Mouse (Mus musculus) CH12.LX (cell line): ENCODE measurements at regions not wholly inside any gene's neighbourhood (a gene's known extent, or its start where the extent isn't known, plus 50 kb on each side); places are given as distances from the start of the nearest gene placed in this dataset.

Experiments
- DNase-seq: peaks from one replicate; pipeline ENCODE4 v3.0.0-alpha.2; 2013; ENCODE audit errors: extremely low read depth
- H3K27ac ChIP-seq: 2 replicates; pipeline ENCODE4 v1.5.1; 2012; ENCODE audit warnings: low read depth, mild to moderate bottlenecking, control low read depth, moderate library complexity; ENCODE audit not compliant: insufficient read depth
- H3K27me3 ChIP-seq: replicated peaks from 2 replicates; pipeline ENCODE3; 2012; ENCODE audit warnings: inconsistent platforms
- H3K36me3 ChIP-seq, 2 experiments: replicated peaks in 1 of 2; 2 replicates each; pipeline versions ENCODE3 to v1.6.1; 2012; ENCODE audit warnings: inconsistent platforms in 1 of 2, low read length in 1 of 2, mild to moderate bottlenecking in 1 of 2, mixed read lengths in 1 of 2, moderate library complexity in 1 of 2; ENCODE audit not compliant: control insufficient read depth in 1 of 2, insufficient read depth in 1 of 2
- H3K4me1 ChIP-seq, 2 experiments: 2 replicates each; pipeline ENCODE4 v1.6.1; 2012; ENCODE audit warnings: inconsistent platforms in 1 of 2, moderate library complexity in 1 of 2; ENCODE audit not compliant: insufficient read depth in 2 of 2, control insufficient read depth in 1 of 2
- H3K4me2 ChIP-seq: 2 replicates; pipeline ENCODE4 v1.6.1; 2012; ENCODE audit warnings: low read depth, mild to moderate bottlenecking, control low read depth; ENCODE audit not compliant: poor library complexity, insufficient read depth, severe bottlenecking
- H3K4me3 ChIP-seq, 3 experiments: fragments of 150-350 bp in 1 of 3; sonication (generic) in 1 of 3; replicated peaks in 1 of 3; 2 replicates each; pipeline versions ENCODE3 to v1.5.1; 2011 to 2012; ENCODE audit warnings: low read depth in 2 of 3, low read length in 2 of 3, mild to moderate bottlenecking in 2 of 3, moderate library complexity in 2 of 3, control low read depth in 1 of 3, improper control_type of control experiment in 1 of 3, inconsistent platforms in 1 of 3, mixed read lengths in 1 of 3; ENCODE audit not compliant: poor library complexity in 1 of 3
- H3K79me2 ChIP-seq: replicated peaks from 2 replicates; pipeline ENCODE4 v1.6.1; 2012; ENCODE audit warnings: mild to moderate bottlenecking, moderate library complexity; ENCODE audit not compliant: control insufficient read depth, poor library complexity, insufficient read depth, severe bottlenecking; ENCODE audit errors: extremely low read depth
- H3K9ac ChIP-seq: 2 replicates; pipeline ENCODE4 v1.6.1; 2012; ENCODE audit warnings: low read depth, mild to moderate bottlenecking, control low read depth, moderate library complexity; ENCODE audit not compliant: insufficient read depth
- H3K9me3 ChIP-seq: replicated peaks from 2 replicates; pipeline ENCODE3; 2012; ENCODE audit warnings: low read length, inconsistent platforms, mixed read lengths
- BHLHE40 ChIP-seq: IDR thresholded peaks from 2 replicates; pipeline ENCODE4 v1.6.1; 2011; ENCODE audit warnings: mild to moderate bottlenecking, low read depth, low read length, improper control_type of control experiment
- CHD2 ChIP-seq: IDR thresholded peaks from 2 replicates; pipeline ENCODE4 v1.6.1; 2011; ENCODE audit warnings: low read length, improper control_type of control experiment
- E2F4 ChIP-seq: IDR thresholded peaks from 2 replicates; pipeline ENCODE4 v1.6.1; 2011; ENCODE audit warnings: low read depth, low read length, improper control_type of control experiment; ENCODE audit not compliant: insufficient replicate concordance
- ELF1 ChIP-seq: IDR thresholded peaks from 2 replicates; pipeline ENCODE4 v1.6.1; 2014; ENCODE audit warnings: low read depth, mild to moderate bottlenecking, inconsistent platforms, low read length, improper control_type of control experiment
- GABPA ChIP-seq: IDR thresholded peaks from 2 replicates; pipeline ENCODE4 v1.6.1; 2012; ENCODE audit warnings: low read depth, low read length, improper control_type of control experiment, inconsistent platforms; ENCODE audit not compliant: insufficient replicate concordance
- IRF4 ChIP-seq: IDR thresholded peaks from 2 replicates; pipeline ENCODE4 v1.6.1; 2014; ENCODE audit warnings: low read depth, mild to moderate bottlenecking, inconsistent platforms, low read length, improper control_type of control experiment
- JUND ChIP-seq: conservative IDR thresholded peaks from 2 replicates; pipeline ENCODE4 v1.6.1; 2011; ENCODE audit warnings: low read depth, low read length, improper control_type of control experiment
- KAT2A ChIP-seq: IDR thresholded peaks from 2 replicates; pipeline ENCODE4 v1.6.1; 2012; ENCODE audit warnings: low read length, improper control_type of control experiment, inconsistent platforms; ENCODE audit not compliant: insufficient replicate concordance
- MAFK ChIP-seq: IDR thresholded peaks from 2 replicates; pipeline ENCODE4 v1.6.1; 2011; ENCODE audit warnings: low read length, improper control_type of control experiment; ENCODE audit not compliant: insufficient replicate concordance
- MAZ ChIP-seq: IDR thresholded peaks from 2 replicates; pipeline ENCODE4 v1.6.1; 2012; ENCODE audit warnings: low read depth, mild to moderate bottlenecking, inconsistent platforms, low read length, improper control_type of control experiment, moderate library complexity
- MEF2A ChIP-seq: IDR thresholded peaks from 2 replicates; pipeline ENCODE4 v1.6.1; 2014; ENCODE audit warnings: low read depth, mild to moderate bottlenecking, inconsistent platforms, low read length, improper control_type of control experiment, borderline replicate concordance
- MXI1 ChIP-seq: IDR thresholded peaks from 2 replicates; pipeline ENCODE4 v1.6.1; 2011; ENCODE audit warnings: mild to moderate bottlenecking, low read depth, low read length, improper control_type of control experiment
- MYC ChIP-seq: IDR thresholded peaks from 2 replicates; pipeline ENCODE4 v1.6.1; 2011; ENCODE audit warnings: low read depth, mild to moderate bottlenecking, improper control_type of control experiment, low read length
- NRF1 ChIP-seq: IDR thresholded peaks from 2 replicates; pipeline ENCODE4 v1.6.1; 2014; ENCODE audit warnings: low read depth, mild to moderate bottlenecking, inconsistent platforms, low read length, improper control_type of control experiment, moderate library complexity
- PAX5 ChIP-seq: IDR thresholded peaks from 2 replicates; pipeline ENCODE4 v1.6.1; 2012; ENCODE audit warnings: low read length, inconsistent platforms, mixed read lengths
- POLR2A ChIP-seq: IDR thresholded peaks from 2 replicates; pipeline ENCODE4 v1.6.1; 2011; ENCODE audit warnings: low read depth, mild to moderate bottlenecking, improper control_type of control experiment, low read length
- RAD21 ChIP-seq: IDR thresholded peaks from 2 replicates; pipeline ENCODE4 v1.6.1; 2011; ENCODE audit warnings: low read depth, mild to moderate bottlenecking, low read length, improper control_type of control experiment, moderate library complexity
- RCOR1 ChIP-seq: conservative IDR thresholded peaks from 2 replicates; pipeline ENCODE4 v1.6.1; 2012; ENCODE audit warnings: low read depth, mild to moderate bottlenecking, inconsistent platforms, low read length, improper control_type of control experiment
- SMC3 ChIP-seq: IDR thresholded peaks from 2 replicates; pipeline ENCODE4 v1.6.1; 2011; ENCODE audit warnings: low read depth, low read length, improper control_type of control experiment
- TBP ChIP-seq: conservative IDR thresholded peaks from 2 replicates; pipeline ENCODE4 v1.6.1; 2011; ENCODE audit warnings: low read depth, low read length, improper control_type of control experiment
- UBTF ChIP-seq: IDR thresholded peaks from 2 replicates; pipeline ENCODE4 v1.6.1; 2012; ENCODE audit warnings: low read depth, mild to moderate bottlenecking, inconsistent platforms, low read length, improper control_type of control experiment, moderate library complexity
- USF2 ChIP-seq: conservative IDR thresholded peaks from 2 replicates; pipeline ENCODE4 v1.6.1; 2011; ENCODE audit warnings: low read depth, low read length, improper control_type of control experiment
- ZC3H11A ChIP-seq: IDR thresholded peaks from 2 replicates; pipeline ENCODE4 v1.6.1; 2012; ENCODE audit warnings: low read depth, mild to moderate bottlenecking, inconsistent platforms, low read length, improper control_type of control experiment
- ZKSCAN1 ChIP-seq: IDR thresholded peaks from 2 replicates; pipeline ENCODE4 v1.6.1; 2012; ENCODE audit warnings: low read depth, inconsistent platforms, low read length, improper control_type of control experiment, borderline replicate concordance
- ZMIZ1 ChIP-seq: IDR thresholded peaks from 2 replicates; pipeline ENCODE4 v1.6.1; 2012; ENCODE audit warnings: low read depth, mild to moderate bottlenecking, inconsistent platforms, low read length, improper control_type of control experiment
- ZNF384 ChIP-seq: IDR thresholded peaks from 2 replicates; pipeline ENCODE4 v1.6.1; 2012; ENCODE audit warnings: low read depth, low read length, improper control_type of control experiment, inconsistent platforms
- dilution Hi-C: fragments of 300-500 bp; cut with MboI; formaldehyde crosslinking; loops from 2 replicates; pipeline ENCODE4 v1.14.3; 2020; ENCODE audit warnings: low sequenced_read_pairs; ENCODE audit not compliant: extremely low pct_unique_long_range_greater_than_20kb, extremely low pct_ligation_motif_present
- in situ Hi-C: fragments of 300-500 bp; cut with MboI; formaldehyde crosslinking; loops from 3 replicates; pipeline ENCODE4 v1.14.3; 2019; ENCODE audit warnings: low sequenced_read_pairs, low pct_ligation_motif_present, low pct_unique_long_range_greater_than_20kb, mixed read lengths

- no peaks in the 10 kb centered on the region for H3K9me3 ChIP-seq
- dilution Hi-C loops: no loop called here
Observed at GRCm38 (mm10) chr5:74857161-74857560, 154.4 kb upstream of the Lnx1 start.

GRCm38 (mm10) chr5:74847824-74848223 lies 145.1 kb upstream of the Lnx1 start:
- Histone ChIP-seq H3K27me3 (no peaks in the 10 kb centered on the region), H3K79me2 (no peaks in the 10 kb centered on the region), H3K27ac (no peak overlapping the region), H3K4me1 (no peaks in the 10 kb centered on the region), H3K4me2 (no peak overlapping the region), H3K9me3 (no peaks in the 10 kb centered on the region), H3K9ac (no peak overlapping the region), H3K36me3 (no peaks in the 10 kb centered on the region), H3K4me3 (no peak overlapping the region)
- dilution Hi-C loops (no loop called here), in situ Hi-C loops (no loop called here)
- DNase-seq: no peak
- TF ChIP-seq TBP (no peak), SMC3 (no peak), ZNF384 (no peak), USF2 (no peak), ELF1 (no peak), ZC3H11A (no peak), RAD21 (no peak), PAX5 (no peak), ZKSCAN1 (no peak), NRF1 (no peak), MEF2A (no peak), MYC (no peak), MAZ (no peak), IRF4 (no peak)

More at GRCm38 (mm10) chr5:74857161-74857560, 154.4 kb upstream of the Lnx1 start:
- in situ Hi-C loops: no loop called here
- no peak for TF ChIP-seq GABPA
- TF ChIP-seq KAT2A: no peak
- TF ChIP-seq MAFK: no peak
- no peak for TF ChIP-seq UBTF
- no peak for TF ChIP-seq CHD2
- TF ChIP-seq IRF4: no peak
- TF ChIP-seq ZKSCAN1: no peak
- no peak for TF ChIP-seq BHLHE40
- TF ChIP-seq ZNF384: no peak
- TF ChIP-seq MAZ: no peak
- no peak for TF ChIP-seq MEF2A
- TF ChIP-seq PAX5: no peak
- TF ChIP-seq USF2: no peak
- no peak for TF ChIP-seq TBP
- TF ChIP-seq E2F4: no peak
- TF ChIP-seq MXI1: no peak
- TF ChIP-seq POLR2A: no peak
- TF ChIP-seq JUND: no peak
- no peak for TF ChIP-seq RCOR1
- TF ChIP-seq ZMIZ1: no peak
- H3K4me3 ChIP-seq: no peak overlapping the region
- no peak for DNase-seq
- H3K36me3 ChIP-seq: no peaks in the 10 kb centered on the region
- H3K4me1 ChIP-seq: no peaks in the 10 kb centered on the region
- H3K9ac ChIP-seq: no peak overlapping the region
- H3K79me2 ChIP-seq: no peaks in the 10 kb centered on the region
- no peak overlapping the region for H3K27ac ChIP-seq
- H3K4me2 ChIP-seq: no peak overlapping the region
- H3K27me3 ChIP-seq: no peaks in the 10 kb centered on the region
